Mouse (Mus musculus): ENCODE measurements at regions not wholly inside any gene's neighbourhood (a gene's known extent, or its start where the extent isn't known, plus 50 kb on each side); places are given as distances from the start of the nearest gene placed in this dataset.

- no peaks in the 10 kb centered on the region for H3K36me3 ChIP-seq (ENCODE audit: control insufficient read depth in 1 of 2, insufficient read depth in 2 of 2, low read length in 2 of 2)
- no peak overlapping the region for H3K4me3 ChIP-seq (ENCODE audit: control insufficient read depth in 1 of 2, insufficient read depth in 1 of 2, low read depth in 2 of 2, low read length in 2 of 2)
- no peaks in the 10 kb centered on the region for H3K79me2 ChIP-seq (ENCODE audit: control insufficient read depth, insufficient read depth, low read length, poor library complexity)
- H3K27ac ChIP-seq (ENCODE audit: control insufficient read depth, low read depth, low read length), result no peak overlapping the region
- H3K9me3 ChIP-seq (replicated peaks; ENCODE audit: insufficient read depth, low read length), result no peaks in the 10 kb centered on the region
- no peaks in the 10 kb centered on the region for H3K27me3 ChIP-seq (ENCODE audit: control insufficient read depth in 1 of 2, insufficient read depth in 2 of 2, low read length in 2 of 2)
- H3K4me1 ChIP-seq (ENCODE audit: control insufficient read depth in 1 of 2, insufficient read depth in 2 of 2, low read length in 2 of 2), result no peaks in the 10 kb centered on the region
- no peak overlapping the region for H3K9ac ChIP-seq (ENCODE audit: control insufficient read depth, low read depth, low read length, poor library complexity, severe bottlenecking)
- TF ChIP-seq ZC3H11A (IDR thresholded peaks at IDR 0.05; ENCODE audit: low read depth, low read length), result no peak
- TF ChIP-seq RAD21 (IDR thresholded peaks at IDR 0.05; ENCODE audit: low read depth, low read length), result no peak
- TF ChIP-seq UBTF (IDR thresholded peaks at IDR 0.05; ENCODE audit: borderline replicate concordance, insufficient read depth, low read depth, low read length), result no peak
- TF ChIP-seq E2F4 (IDR thresholded peaks at IDR 0.05; ENCODE audit: borderline replicate concordance, low read depth, low read length), result no peak
- no peak for TF ChIP-seq KAT2A (conservative IDR thresholded peaks at IDR 0.05; ENCODE audit: low read depth, low read length)
- TF ChIP-seq EP300 (IDR thresholded peaks at IDR 0.05; ENCODE audit: low read depth in 1 of 2, low read length in 2 of 2), result no peak
- no peak for TF ChIP-seq MEF2A (IDR thresholded peaks at IDR 0.05; ENCODE audit: extremely low read depth, insufficient replicate concordance, low read depth, low read length, poor library complexity, severe bottlenecking)
- TF ChIP-seq GATA1 (IDR thresholded peaks at IDR 0.05; ENCODE audit: low read depth, low read length), result no peak
- TF ChIP-seq ZNF384 (IDR thresholded peaks at IDR 0.05; ENCODE audit: low read depth, low read length), result no peak
- no peak for TF ChIP-seq ZKSCAN1 (IDR thresholded peaks at IDR 0.05; ENCODE audit: low read depth, low read length)
- no peak for TF ChIP-seq ELF1 (IDR thresholded peaks at IDR 0.05; ENCODE audit: low read depth, low read length)
- TF ChIP-seq JUND (IDR thresholded peaks at IDR 0.05; ENCODE audit: low read depth, low read length), result no peak
- TF ChIP-seq ZMIZ1 (IDR thresholded peaks at IDR 0.05; ENCODE audit: low read depth, low read length), result no peak
- TF ChIP-seq POLR2AphosphoS5 (IDR thresholded peaks at IDR 0.05; ENCODE audit: borderline replicate concordance, low read depth, low read length), result no peak
- TF ChIP-seq ETS1 (IDR thresholded peaks at IDR 0.05; ENCODE audit: low read depth, low read length), result no peak
- TF ChIP-seq NRF1 (IDR thresholded peaks at IDR 0.05; ENCODE audit: insufficient read depth, low read depth, low read length, poor library complexity, severe bottlenecking), result no peak
- no peak for DNase-seq (ENCODE audit: low read depth, low spot score)
These were observed 109.5 kb upstream of the Hs3st2 start for GRCm38 (mm10) chr7:121282154-121282553.

DNA sequence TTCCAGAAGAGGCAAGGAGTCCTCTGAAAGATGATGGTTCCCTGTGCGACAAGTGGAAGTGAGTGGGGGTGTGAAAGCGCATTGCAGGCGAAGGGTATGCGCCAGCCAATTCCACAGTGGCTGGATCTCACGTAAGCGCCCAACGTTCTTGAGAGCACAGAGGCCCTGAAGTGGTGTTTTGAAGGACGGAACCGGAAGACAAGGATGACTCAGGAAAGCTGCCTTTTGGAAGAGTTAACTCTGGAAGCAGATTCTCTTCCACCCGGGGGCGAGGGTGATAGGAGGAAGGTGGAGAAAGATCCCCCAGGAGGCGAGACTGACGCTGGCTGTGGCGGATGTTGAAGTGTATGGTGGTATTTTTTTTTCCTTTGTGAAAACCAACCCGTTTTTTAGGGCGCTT, 101.9 kb upstream of the Hs3st2 start:
- no peaks in the 10 kb centered on the region for H3K36me3 ChIP-seq (ENCODE audit: control insufficient read depth in 1 of 2, insufficient read depth in 2 of 2, low read length in 2 of 2)
- no peak for TF ChIP-seq ZMIZ1 (IDR thresholded peaks at IDR 0.05; ENCODE audit: low read depth, low read length)
- TF ChIP-seq MAX (IDR thresholded peaks at IDR 0.05; ENCODE audit: low read length), result no peak
- no peak for TF ChIP-seq NRF1 (IDR thresholded peaks at IDR 0.05; ENCODE audit: insufficient read depth, low read depth, low read length, poor library complexity, severe bottlenecking)
- TF ChIP-seq CHD2 (IDR thresholded peaks at IDR 0.05; ENCODE audit: low read length), result no peak
- no peak for TF ChIP-seq UBTF (IDR thresholded peaks at IDR 0.05; ENCODE audit: borderline replicate concordance, insufficient read depth, low read depth, low read length)
- TF ChIP-seq MYC (IDR thresholded peaks at IDR 0.05; ENCODE audit: low read depth, low read length), result no peak
- no peak for TF ChIP-seq NELFE (IDR thresholded peaks at IDR 0.05; ENCODE audit: low read depth, low read length)
- no peak for TF ChIP-seq BHLHE40 (IDR thresholded peaks at IDR 0.05; ENCODE audit: borderline replicate concordance, low read depth, low read length)
- TF ChIP-seq ZC3H11A (IDR thresholded peaks at IDR 0.05; ENCODE audit: low read depth, low read length), result no peak
- no peak for TF ChIP-seq USF2 (IDR thresholded peaks at IDR 0.05; ENCODE audit: borderline replicate concordance in 1 of 2, insufficient read depth in 1 of 2, low read depth in 1 of 2, low read length in 2 of 2)
- no peak for TF ChIP-seq POLR2AphosphoS2 (IDR thresholded peaks at IDR 0.05; ENCODE audit: low read length)
- TF ChIP-seq POLR2AphosphoS5 (IDR thresholded peaks at IDR 0.05; ENCODE audit: borderline replicate concordance, low read depth, low read length), result no peak
- TF ChIP-seq ELF1 (IDR thresholded peaks at IDR 0.05; ENCODE audit: low read depth, low read length), result no peak
- no peak for TF ChIP-seq RCOR1 (IDR thresholded peaks at IDR 0.05; ENCODE audit: low read depth, low read length)
- TF ChIP-seq TAL1 (IDR thresholded peaks at IDR 0.05; ENCODE audit: low read length), result no peak
- no peak for TF ChIP-seq TCF12 (IDR thresholded peaks at IDR 0.05; ENCODE audit: low read depth, low read length)
- no peak for TF ChIP-seq CHD1 (IDR thresholded peaks at IDR 0.05; ENCODE audit: low read depth, low read length)
- TF ChIP-seq GABPA (IDR thresholded peaks at IDR 0.05; ENCODE audit: low read depth, low read length), result no peak
- H3K4me1 ChIP-seq (ENCODE audit: control insufficient read depth in 1 of 2, insufficient read depth in 2 of 2, low read length in 2 of 2), result no peaks in the 10 kb centered on the region
- no peak overlapping the region for H3K9ac ChIP-seq (ENCODE audit: control insufficient read depth, low read depth, low read length, poor library complexity, severe bottlenecking)
- no peak for DNase-seq (ENCODE audit: low read depth, low spot score)
- no peak overlapping the region for H3K4me3 ChIP-seq (ENCODE audit: control insufficient read depth in 1 of 2, insufficient read depth in 1 of 2, low read depth in 2 of 2, low read length in 2 of 2)
- H3K79me2 ChIP-seq (ENCODE audit: control insufficient read depth, insufficient read depth, low read length, poor library complexity), result no peaks in the 10 kb centered on the region
- no peaks in the 10 kb centered on the region for H3K27me3 ChIP-seq (ENCODE audit: control insufficient read depth in 1 of 2, insufficient read depth in 2 of 2, low read length in 2 of 2)
- H3K9me3 ChIP-seq (replicated peaks; ENCODE audit: insufficient read depth, low read length), result no peaks in the 10 kb centered on the region
- no peak overlapping the region for H3K27ac ChIP-seq (ENCODE audit: control insufficient read depth, low read depth, low read length)
